Mouse (Mus musculus): Measurements from ENCODE around the gene Map3k19. TPM values are rescaled to one million over a fixed set of nuclear protein-coding genes. Genes with fewer than 3 reads are reported as not detected.

The Map3k19 gene
- total RNA-seq, 2 experiments from 2014 or later: 0.08 TPM; not detected in 1

DNA sequence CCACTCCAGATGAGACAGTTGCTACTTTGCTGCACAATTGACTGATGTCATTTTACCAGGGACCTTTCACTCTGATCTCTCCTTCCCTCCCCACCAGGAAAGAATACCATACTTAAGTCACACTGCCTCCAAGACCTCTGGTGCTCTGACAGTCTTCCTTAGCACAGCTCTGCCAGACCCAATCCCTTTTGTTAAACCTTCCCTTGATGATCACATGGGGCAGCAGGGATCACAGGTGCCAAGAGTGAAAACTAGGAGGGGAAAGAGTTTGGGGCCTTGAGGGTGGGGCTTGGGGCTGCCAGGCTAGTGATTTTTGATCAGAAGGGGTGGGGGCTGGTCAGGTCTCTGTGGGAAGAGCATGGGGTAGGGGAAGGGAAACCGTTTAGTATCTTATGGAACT is 58.1 kb downstream of the Map3k19 start:
- no peak for DNase-seq

- DNase-seq: no peak
Observed at GRCm38 (mm10) chr1:127796341-127796740, 58.5 kb downstream of the Map3k19 start.

DNA sequence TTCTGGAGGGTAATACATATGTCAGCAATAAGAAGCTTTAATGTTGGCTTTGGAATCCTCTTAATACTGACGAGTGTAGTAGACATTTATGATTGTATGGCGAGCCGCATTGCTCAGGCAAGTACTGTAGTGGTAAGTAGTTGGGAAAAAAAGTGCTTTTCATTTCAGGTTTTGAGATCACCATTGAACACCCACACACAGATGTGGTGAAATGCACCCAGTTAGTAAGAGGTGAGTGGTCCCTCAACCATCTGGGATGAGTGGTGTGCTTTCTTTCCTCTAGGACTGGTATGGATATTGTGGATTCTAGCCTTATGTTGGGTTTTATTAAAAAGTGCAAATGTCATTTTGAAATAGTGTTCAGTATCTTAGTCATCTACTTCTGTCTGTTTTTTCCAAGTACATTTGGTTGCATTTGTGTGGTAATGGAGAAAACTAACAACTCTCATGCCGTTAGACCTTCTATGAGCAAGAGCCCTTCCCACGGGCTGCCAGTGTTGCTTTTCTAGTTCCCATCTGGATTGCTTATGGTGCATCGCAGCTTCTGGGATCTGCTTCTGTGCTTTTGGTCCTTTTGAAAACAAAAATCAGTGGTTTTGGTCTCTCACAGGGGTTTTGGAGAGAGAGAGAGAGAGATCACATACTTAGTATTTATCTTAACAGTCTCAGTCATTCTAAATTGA is 59.6 kb downstream of the Map3k19 start:
- DNase-seq: no peak

GRCm38 (mm10) chr1:127793459-127793858 is 61.4 kb downstream of the Map3k19 start:
- no peak for DNase-seq

DNA sequence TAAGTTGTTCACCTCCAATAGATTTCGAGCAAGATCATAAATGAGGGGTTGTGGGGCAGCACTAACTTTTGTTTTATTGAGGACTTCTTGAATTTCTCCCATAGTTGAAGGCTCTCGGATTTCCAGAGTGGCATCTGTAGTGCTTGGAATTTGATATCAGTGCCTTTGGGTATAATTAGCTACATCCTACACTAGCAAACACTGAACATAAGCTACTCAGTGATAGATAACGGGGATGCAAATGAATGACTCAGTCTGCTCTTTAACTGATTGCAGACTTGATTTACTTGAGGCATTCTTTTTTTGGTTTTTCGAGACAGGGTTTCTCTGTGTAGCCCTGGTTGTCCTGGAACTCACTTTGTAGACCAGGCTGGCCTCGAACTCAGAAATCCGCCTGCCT is 65.9 kb downstream of the Map3k19 start:
- DNase-seq: no peak

GRCm38 (mm10) chr1:127785882-127786281 is 68.9 kb downstream of the Map3k19 start:
- DNase-seq: no peak

DNA sequence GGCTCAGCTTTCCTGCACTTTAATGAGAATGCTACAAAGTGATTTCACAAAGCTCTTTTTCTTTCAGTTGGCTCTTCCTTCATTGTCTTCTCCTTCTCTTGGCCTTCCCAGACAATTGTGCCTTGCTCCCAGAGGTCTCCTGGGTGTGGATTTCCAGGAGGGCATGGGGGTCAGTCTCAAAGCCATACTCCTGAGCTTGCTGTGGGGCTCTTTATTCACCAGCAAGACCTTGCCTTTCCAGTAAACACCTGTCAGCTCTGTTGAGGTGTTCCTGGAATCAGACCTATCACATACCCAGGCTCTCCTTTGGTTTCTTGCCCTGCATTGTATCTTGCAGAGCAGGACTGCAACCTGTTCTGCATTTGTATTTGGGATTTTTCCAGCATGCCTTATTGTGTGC is 71.0 kb downstream of the Map3k19 start:
- DNase-seq: no peak

GRCm38 (mm10) chr1:127780849-127781248 is 74.0 kb downstream of the Map3k19 start:
- DNase-seq: no peak

GRCm38 (mm10) chr1:127780142-127780541 is 74.7 kb downstream of the Map3k19 start:
- DNase-seq: no peak

DNA sequence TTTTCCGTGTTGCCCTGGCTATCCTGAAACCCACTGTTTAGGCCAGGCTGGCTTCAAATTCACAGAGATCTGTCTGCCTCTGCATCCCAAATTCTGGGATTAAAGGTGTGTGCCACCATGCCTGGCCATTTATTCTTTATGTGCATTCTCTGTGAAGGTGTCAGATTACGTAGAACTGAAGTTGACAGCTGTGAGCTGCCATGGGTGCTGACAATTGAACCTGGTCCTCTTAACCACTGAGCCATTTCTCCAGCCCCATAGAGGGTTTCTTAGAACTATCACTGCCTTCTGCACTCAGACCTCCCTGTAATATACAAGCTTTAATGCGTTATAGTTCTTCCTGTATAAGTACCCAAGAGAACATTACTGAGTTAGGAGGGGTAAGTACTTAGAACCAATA is 76.2 kb downstream of the Map3k19 start:
- DNase-seq: no peak

- DNase-seq: no peak
Observed at GRCm38 (mm10) chr1:127776246-127776645, 78.6 kb downstream of the Map3k19 start.

DNA sequence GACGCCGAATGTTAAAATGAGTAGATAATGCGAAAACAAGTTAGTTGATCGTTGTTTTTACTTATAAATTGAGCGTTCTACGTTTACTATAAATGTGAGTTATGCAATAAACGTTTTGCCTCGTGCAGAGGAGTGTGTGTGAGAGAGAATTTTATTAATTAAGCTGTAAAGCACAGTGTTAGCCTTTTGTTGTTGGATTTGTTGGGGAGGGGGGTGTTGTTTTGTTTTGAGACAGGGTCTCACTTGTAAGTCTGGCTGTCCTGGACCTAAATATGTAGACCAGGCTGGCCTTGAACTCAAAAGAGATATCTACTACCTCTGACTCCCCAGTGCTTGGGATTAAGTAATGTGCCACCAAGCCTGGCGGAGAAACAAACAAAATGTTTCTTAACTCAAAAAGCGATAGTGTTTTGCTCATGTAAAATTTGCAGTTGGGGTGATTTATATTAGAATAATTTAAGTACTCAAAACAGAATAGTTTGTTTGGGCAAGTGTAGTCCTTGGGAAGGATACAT is 79.6 kb downstream of the Map3k19 start:
- DNase-seq: no peak

DNA sequence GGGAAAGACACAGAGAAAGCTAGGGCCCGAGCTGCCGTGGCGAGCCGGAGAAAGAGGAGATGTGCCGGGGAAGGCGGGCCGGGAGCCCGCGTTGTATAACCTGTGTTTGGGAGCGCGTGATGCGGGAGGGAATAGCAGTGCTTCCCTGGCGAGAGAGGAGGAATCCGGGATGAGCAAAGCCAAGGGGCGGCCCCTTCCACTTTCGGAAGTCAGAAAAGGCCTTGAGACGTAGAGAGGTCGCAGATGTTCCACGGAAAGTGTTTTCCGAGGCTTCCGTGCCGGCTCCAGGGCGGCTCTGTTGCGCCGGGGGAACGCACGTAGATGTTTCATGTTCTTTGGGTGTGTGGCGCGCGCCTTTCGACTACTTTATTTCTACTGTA is 80.3 kb downstream of the Map3k19 start:
- peak; percentile 65 for DNase-seq

DNA sequence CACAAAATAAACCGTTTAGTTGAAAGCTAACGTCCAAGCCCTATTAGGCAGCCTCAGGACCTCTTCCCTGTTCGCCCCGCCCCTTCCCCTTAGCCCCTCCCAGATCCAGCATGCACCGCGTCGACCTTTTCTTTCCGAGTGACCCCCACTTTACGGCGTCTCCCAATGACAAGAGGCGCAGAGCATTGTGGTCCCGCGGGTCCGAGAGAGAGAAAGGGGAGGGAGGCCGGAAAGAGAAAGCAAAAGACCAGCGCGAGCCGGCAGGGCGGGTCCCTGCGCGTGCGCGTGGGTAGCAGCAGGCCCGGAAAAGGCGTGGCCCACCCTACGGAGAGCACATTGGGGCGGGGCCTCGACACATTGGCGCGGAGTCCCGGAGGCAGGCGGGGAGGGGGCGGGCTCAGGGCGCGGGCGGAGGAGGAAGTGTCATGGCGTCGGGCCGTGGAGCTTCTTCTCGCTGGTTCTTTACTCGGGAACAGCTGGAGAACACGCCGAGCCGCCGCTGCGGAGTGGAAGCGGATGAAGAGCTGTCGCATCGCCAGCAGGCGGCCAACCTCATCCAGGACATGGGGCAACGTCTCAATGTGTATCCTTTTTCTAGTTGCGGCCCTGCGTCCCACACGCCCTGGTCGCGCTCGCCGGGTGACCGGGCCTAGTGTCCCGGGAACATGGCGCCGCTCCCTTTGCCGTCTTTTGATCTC is 80.9 kb downstream of the Map3k19 start, which contains the start of gene Ccnt2:
Ccnt2 (plus strand) TSS at position 362 of the 698 bp plus-strand sequence.
- DNase-seq: peak; percentile 100

GRCm38 (mm10) chr1:127773198-127773802 is 81.5 kb downstream of the Map3k19 start:
- DNase-seq: no peak

GRCm38 (mm10) chr1:127766741-127767140 is 88.1 kb downstream of the Map3k19 start:
- DNase-seq: no peak

DNA sequence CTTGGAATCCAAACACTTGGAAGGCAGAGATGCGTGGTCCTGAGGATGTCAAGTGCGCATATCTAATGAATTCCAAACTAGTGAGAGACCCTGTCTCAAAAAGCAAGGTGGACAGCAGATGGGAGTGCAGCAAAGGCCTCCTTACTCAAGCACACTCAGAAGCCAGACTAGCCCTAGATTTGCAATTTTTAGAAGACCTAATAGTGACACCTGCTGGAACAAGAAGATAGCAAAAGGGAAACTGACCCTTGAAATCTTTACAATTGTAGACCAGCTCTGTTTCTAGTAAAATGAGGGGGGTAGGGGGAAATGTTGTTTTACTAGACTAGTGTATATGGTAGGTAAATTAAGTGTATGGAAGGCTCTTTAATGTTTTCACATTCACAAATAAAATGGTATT is 89.4 kb downstream of the Map3k19 start:
- DNase-seq: no peak

Other genes with a start within 250 kb of the Map3k19 start
- gene Tmem163, start 175.5 kb downstream of the Map3k19 start, total RNA-seq (2021): not detected
- not detected for gene Acmsd, start 125.6 kb downstream of the Map3k19 start, total RNA-seq (2021)
- gene Ccnt2, start 80.9 kb downstream of the Map3k19 start, total RNA-seq (2021): 10 to 100 TPM; 21.8 to 22.0 TPM
- 10 to 100 TPM; 19.8 to 21.2 TPM for gene Rab3gap1, start 13.7 kb upstream of the Map3k19 start, total RNA-seq (2021)
- 1 to 10 TPM; 3.6 to 4.2 TPM for gene Zranb3, start 248.0 kb upstream of the Map3k19 start, total RNA-seq (2021)
- gene R3hdm1, start 248.3 kb upstream of the Map3k19 start, total RNA-seq (2021): 10 to 100 TPM; 49.3 to 56.3 TPM

Measured in gastrocnemius, postnatal 25 days (tissue).